Mouse (Mus musculus) spleen, adult 2 months (tissue): ENCODE data around the gene Slc41a3.

Experiments used
- CTCF ChIP-seq: fragments of 200-500 bp; IDR thresholded peaks from 2 replicates; pipeline ENCODE4 v1.5.1; 2011; ENCODE audit warnings: mild to moderate bottlenecking, inconsistent platforms; ENCODE audit not compliant: insufficient read depth, insufficient read length, insufficient replicate concordance; ENCODE audit errors: extremely low read depth
- POLR2A ChIP-seq: fragments of 200-500 bp; IDR thresholded peaks from 2 replicates; pipeline ENCODE4 v1.6.1; 2011; ENCODE audit warnings: low read depth, low read length, inconsistent platforms

DNA sequence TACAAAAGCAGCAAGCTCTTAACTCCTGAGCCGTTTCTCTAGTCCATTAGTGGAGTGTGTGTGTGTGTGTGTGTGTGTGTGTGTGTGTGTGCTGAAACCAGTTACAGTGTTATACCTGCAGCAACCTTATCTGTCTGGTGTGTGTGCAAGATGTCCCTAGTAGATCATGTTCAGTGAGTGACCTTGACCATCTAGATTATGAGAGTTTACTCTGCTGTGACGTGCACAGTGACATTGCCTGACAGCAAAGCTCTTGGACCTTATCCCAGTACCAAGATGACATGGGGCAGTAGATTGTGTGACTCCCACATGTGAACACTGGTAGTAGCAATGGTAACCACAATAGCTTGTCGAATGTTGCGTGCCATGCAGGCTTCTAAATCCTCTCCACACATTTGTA lies 4.2 kb upstream of the Slc41a3 start:
- no peak for TF ChIP-seq POLR2A
- TF ChIP-seq CTCF, result no peak
